Mouse (Mus musculus) C2C12 (cell line): ENCODE measurements around the gene Coq3.

ENCODE experiments used
- CTCF ChIP-seq: IDR thresholded peaks from one replicate; pipeline ENCODE4 v1.5.1; 2011; ENCODE audit not compliant: control insufficient read depth, insufficient read depth, insufficient read length
- MAX ChIP-seq: IDR thresholded peaks from one replicate; pipeline ENCODE4 v1.6.1; 2011; ENCODE audit warnings: mild to moderate bottlenecking, control low read depth
- USF1 ChIP-seq: IDR thresholded peaks from one replicate; pipeline ENCODE4 v1.6.1; 2011; ENCODE audit warnings: low read depth, mild to moderate bottlenecking, control low read depth, moderate library complexity

DNA sequence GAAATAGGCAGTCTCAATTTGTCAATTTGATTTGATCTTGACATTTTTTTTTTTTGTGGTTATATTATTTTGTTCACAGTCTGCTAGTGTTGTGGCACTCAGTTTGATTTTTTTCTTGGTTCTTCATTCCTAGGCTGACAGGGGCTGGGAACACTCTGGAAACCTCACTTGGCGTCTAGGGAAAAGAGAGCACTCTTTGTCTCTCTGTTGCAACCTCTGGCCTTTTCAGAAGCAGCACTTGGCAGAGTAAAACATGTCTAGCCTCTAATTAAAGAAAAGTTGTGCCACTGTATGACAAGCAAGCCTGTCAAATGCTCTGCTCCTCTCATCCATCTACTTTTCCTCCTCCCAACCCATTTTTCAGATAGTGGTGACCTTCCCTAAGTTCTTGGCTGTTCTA, 22.0 kb upstream of the Coq3 start:
- TF ChIP-seq CTCF (no peak), MAX (no peak), USF1 (no peak)
